Mouse (Mus musculus) neural tube, embryonic 14.5 days (tissue): ENCODE measurements around the gene Rcn3. TPM values are rescaled to one million over a fixed set of nuclear protein-coding genes. Genes with fewer than 3 reads are reported as not detected.
"Not testable (repeated sequence)": the region's sequence is repeated elsewhere in the genome, so short reads cannot be mapped to it uniquely, and the experiment has no call there.

Experiments
- ATAC-seq: fragments of 200-750 bp; cut with Nextera tagmentation; 2 replicates; pipeline ENCODE4 v1.8.0; 2017; ENCODE audit warnings: low read depth, mild to moderate bottlenecking, moderate TSS enrichment, moderate library complexity
- H3K27ac ChIP-seq: fragments of 300-500 bp; sonication (generic); 2 replicates; pipeline ENCODE4 v1.5.1; 2014; ENCODE audit warnings: low read depth, mild to moderate bottlenecking, control low read depth, low read length, moderate library complexity, mixed read lengths
- H3K27me3 ChIP-seq: fragments of 300-500 bp; sonication (generic); 2 replicates; pipeline ENCODE4 v1.6.1; 2014; ENCODE audit warnings: low read length; ENCODE audit not compliant: control insufficient read depth, insufficient read depth
- H3K36me3 ChIP-seq: fragments of 300-500 bp; sonication (generic); 2 replicates; pipeline ENCODE4 v1.6.1; 2014; ENCODE audit warnings: low read length, mixed read lengths; ENCODE audit not compliant: control insufficient read depth, insufficient read depth
- H3K4me1 ChIP-seq: fragments of 300-500 bp; sonication (generic); 2 replicates; pipeline ENCODE4 v1.6.1; 2014; ENCODE audit warnings: low read length; ENCODE audit not compliant: control insufficient read depth, insufficient read depth
- H3K4me2 ChIP-seq: fragments of 300-500 bp; sonication (generic); 2 replicates; pipeline ENCODE4 v1.6.1; 2014; ENCODE audit warnings: mild to moderate bottlenecking, low read depth, low read length, control low read depth
- H3K4me3 ChIP-seq: fragments of 300-500 bp; sonication (generic); 2 replicates; pipeline ENCODE4 v1.5.1; 2014; ENCODE audit warnings: low read depth, low read length, control low read depth, mixed read lengths
- H3K9ac ChIP-seq: fragments of 300-500 bp; sonication (generic); replicated peaks from 2 replicates; pipeline ENCODE4 v1.6.1; 2014; ENCODE audit warnings: low read depth, mild to moderate bottlenecking, control low read depth, low read length, mixed read lengths
- H3K9me3 ChIP-seq: fragments of 300-500 bp; sonication (generic); 2 replicates; pipeline ENCODE4 v1.6.1; 2016; ENCODE audit warnings: low read length; ENCODE audit not compliant: control insufficient read depth
- WGBS: fragments of 180-500 bp; shearing (Covaris S2); extraction: QIAGEN DNeasy Blood & Tissue Kit; methylation state at CpG from one replicate; pipeline ENCODE4 v1.1.7; 2014; 5-methylcytosine and 5-hydroxymethylcytosine counted together
- polyA plus RNA-seq: library from polyadenylated mRNA; unstranded; fragments of >200 nt; fragmentation: Nextera tagmentation; extraction: Ambion mirVana; gene quantifications from 2 replicates; pipeline ENCODE4 v1.2.1, GENCODE M21; 2014

The Rcn3 gene
- polyA plus RNA-seq, 1 experiment from 2014 or later = 23.7 TPM

DNA sequence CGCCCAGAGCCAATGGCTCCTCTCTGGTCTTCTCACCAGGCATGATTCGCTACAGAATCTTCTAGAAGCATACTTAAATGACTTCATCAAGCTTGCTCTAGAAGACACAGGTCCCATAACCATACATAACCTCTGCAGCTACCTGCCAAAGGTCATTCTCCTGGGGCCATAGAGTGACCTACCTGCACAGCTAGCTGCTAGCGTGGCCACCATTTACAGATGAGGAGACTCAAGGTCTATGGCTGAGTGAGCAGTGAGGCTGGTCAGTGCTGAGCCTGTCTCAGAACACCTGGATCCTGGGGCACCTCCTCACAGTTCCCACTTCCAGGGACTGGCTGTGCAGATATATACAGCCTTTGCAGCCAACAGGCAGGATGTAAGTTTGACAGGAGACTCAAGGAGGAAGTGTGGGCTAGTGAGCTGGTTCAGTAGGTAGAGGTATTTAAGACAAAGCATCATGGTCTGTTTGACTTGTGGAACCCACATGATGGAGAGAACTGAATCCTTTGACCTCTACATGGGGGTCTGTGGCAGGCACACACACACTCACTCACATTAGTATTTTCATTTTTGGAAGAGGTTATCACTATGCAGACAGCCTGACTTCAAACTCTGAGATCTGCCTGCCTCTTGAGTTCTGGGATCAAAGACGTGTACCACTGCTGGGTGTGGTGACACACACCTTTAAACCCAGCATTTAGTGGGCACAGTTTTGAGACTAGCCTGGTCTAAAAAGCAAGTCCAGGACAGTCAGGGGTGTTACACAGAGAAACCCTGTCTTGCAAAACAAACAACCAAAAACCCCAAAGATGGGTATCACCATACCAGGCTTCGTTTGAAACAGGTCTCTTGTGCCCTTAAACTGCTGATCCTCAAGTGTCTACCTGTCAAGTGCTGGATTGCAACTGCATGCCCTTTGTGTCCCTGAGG lies 28.0 kb upstream of the Rcn3 start:
- H3K9me3 ChIP-seq = no peaks in the 10 kb centered on the region
- no peak overlapping the region for H3K4me3 ChIP-seq
- 0 out of 2 replicates have a peak overlapping the region, but pooled peaks have one; percentile 10 for H3K27ac ChIP-seq
- H3K36me3 ChIP-seq = peaks cover 43% of the 10 kb centered on the region
- ATAC-seq = no peak
- 77% methylated on average over 5 of the region's 5 CpGs for WGBS
- no peaks in the 10 kb centered on the region for H3K27me3 ChIP-seq
- H3K4me1 ChIP-seq = peaks cover 12% of the 10 kb centered on the region
- H3K9ac ChIP-seq = no peak overlapping the region
- no peak overlapping the region for H3K4me2 ChIP-seq

DNA sequence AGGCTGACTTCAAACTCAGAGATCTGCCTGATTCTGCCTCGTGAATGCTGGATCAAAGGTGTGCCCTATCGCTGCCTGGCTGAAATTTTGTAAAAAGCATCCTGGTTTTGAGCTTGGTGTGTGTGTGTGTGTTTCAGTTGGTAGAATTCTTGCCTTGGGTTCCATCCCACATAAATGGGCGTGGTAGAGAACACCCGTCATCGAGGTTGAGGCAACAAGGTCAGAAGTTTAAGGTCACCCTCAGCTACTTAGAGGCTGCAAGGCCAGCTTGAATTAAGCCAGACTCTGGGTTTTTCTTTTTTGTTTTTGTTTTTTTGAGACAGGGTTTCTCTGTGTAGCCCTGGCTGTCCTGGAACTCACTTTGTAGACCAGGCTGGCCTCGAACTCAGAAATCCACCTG lies 26.3 kb upstream of the Rcn3 start:
- 93% methylated on average over 6 of the region's 6 CpGs for WGBS
- Histone ChIP-seq H3K4me2 (no peak overlapping the region), H3K9ac (no peak overlapping the region), H3K27me3 (no peaks in the 10 kb centered on the region), H3K36me3 (peaks cover 42% of the 10 kb centered on the region), H3K9me3 (no peaks in the 10 kb centered on the region), H3K4me3 (no peak overlapping the region), H3K27ac (no peak overlapping the region), H3K4me1 (peaks cover 9% of the 10 kb centered on the region)
- ATAC-seq = no peak

DNA sequence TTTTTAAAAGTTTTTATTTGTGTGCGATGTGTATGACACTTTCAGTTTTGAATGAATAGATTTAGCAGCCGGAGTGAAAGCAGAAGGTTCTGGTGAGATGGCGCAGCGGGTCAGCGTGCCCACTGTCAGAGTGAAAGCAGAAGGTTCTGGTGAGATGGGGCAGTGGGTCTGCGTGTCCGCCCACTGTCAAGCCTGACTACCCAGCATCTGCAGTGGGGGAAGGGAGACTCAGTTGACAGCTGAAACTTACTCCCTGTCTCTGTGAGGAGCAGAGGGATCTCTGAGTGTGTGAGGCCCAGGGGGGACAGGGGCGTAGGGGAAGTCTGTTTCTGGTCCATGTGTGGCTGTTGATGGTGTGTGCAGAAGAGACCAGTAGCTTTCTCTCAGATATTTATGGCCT lies 25.5 kb upstream of the Rcn3 start:
- no peak for ATAC-seq
- H3K9me3 ChIP-seq = no peaks in the 10 kb centered on the region
- peaks cover 38% of the 10 kb centered on the region for H3K36me3 ChIP-seq
- H3K4me1 ChIP-seq = 0 out of 2 replicates have a peak, but pooled peaks cover 3% of the 10 kb centered on the region
- H3K4me2 ChIP-seq = no peak overlapping the region
- no peak overlapping the region for H3K4me3 ChIP-seq
- H3K27ac ChIP-seq = no peak overlapping the region
- 85% methylated on average over 8 of the region's 8 CpGs for WGBS
- no peaks in the 10 kb centered on the region for H3K27me3 ChIP-seq
- H3K9ac ChIP-seq = no peak overlapping the region

- H3K27ac ChIP-seq = no peak overlapping the region
Observed at GRCm38 (mm10) chr7:45113476-45113875, 21.5 kb upstream of the Rcn3 start.

DNA sequence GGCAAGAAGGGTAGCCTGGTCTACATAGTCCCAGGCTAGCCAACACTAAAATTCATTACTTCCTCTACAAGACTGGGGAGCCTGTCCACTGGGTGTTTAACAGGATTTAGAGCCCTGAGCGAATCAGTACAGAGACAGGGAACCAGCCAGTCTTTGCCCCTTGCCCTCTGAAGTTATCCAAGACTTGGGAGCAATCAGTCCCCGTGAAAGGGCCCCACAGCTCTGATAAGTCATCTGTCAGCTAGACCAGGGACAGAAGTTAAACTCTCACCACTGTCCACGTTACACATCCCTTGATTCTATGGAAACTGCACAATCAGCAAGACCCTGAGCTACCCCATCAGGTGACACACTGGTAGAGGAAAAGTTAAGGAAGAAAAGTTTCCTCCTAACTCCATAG lies 20.5 kb upstream of the Rcn3 start:
- Histone ChIP-seq H3K9me3 (no peaks in the 10 kb centered on the region), H3K4me2 (no peak overlapping the region), H3K27ac (no peak overlapping the region), H3K4me3 (no peak overlapping the region), H3K36me3 (no peaks in the 10 kb centered on the region), H3K4me1 (no peaks in the 10 kb centered on the region), H3K9ac (no peak overlapping the region), H3K27me3 (no peaks in the 10 kb centered on the region)
- ATAC-seq = no peak
- 78% methylated on average over 3 of the region's 3 CpGs for WGBS

More at GRCm38 (mm10) chr7:45113476-45113875, 21.5 kb upstream of the Rcn3 start:
- 0 out of 2 replicates have a peak, but pooled peaks cover 4% of the 10 kb centered on the region for H3K36me3 ChIP-seq
- no peak overlapping the region for H3K4me3 ChIP-seq
- H3K9me3 ChIP-seq = no peaks in the 10 kb centered on the region
- H3K27me3 ChIP-seq = no peaks in the 10 kb centered on the region
- no peak overlapping the region for H3K4me2 ChIP-seq
- H3K4me1 ChIP-seq = no peaks in the 10 kb centered on the region
- ATAC-seq = no peak
- no peak overlapping the region for H3K9ac ChIP-seq
- 87% methylated on average over 2 of the region's 2 CpGs for WGBS

DNA sequence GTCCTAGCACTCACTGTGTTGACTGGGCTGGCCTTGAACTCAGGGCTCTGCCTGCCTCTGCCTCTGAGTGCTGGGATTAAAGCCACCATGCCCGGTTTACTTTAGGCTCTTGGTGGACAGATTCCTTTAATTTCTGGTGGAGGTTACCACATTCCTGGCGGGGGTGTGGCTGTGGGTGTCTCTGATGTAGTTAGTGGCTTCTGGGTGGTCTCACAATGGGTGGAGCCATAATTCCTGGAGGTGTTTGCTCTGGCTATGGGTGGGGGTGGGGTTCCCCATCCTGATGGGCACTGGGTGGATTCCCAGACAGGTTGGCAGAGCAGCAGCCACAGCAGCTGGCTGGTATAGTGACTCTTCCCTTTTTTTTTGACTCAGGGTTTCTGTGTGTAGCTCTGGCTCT lies 19.9 kb upstream of the Rcn3 start:
- Histone ChIP-seq H3K4me1 (no peaks in the 10 kb centered on the region), H3K9me3 (no peaks in the 10 kb centered on the region), H3K9ac (no peak overlapping the region), H3K27me3 (no peaks in the 10 kb centered on the region), H3K4me2 (no peak overlapping the region), H3K27ac (no peak overlapping the region), H3K36me3 (no peaks in the 10 kb centered on the region), H3K4me3 (no peak overlapping the region)
- ATAC-seq = no peak
- WGBS = 59% methylated on average over 2 of the region's 2 CpGs

DNA sequence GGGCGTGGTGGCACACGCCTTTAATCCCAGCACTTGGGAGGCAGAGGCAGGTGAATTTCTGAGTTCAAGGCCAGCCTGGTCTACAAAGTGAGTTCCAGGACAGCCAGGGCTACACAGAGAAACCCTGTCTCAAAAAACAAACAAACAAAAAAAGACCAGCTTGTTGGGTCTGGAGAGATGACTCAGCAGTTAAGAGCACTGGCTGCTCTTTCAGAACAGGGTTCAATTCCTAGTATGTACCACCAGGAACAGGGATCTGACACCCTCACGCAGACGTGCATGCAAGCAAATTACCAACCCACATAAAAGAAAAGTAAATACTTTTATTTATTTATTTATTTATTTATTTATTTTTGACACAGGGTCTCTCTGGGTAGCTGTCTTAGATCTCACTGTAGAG lies 18.1 kb upstream of the Rcn3 start:
- not testable (repeated sequence) for H3K9ac ChIP-seq, H3K4me2 ChIP-seq, H3K36me3 ChIP-seq, H3K4me1 ChIP-seq, H3K27ac ChIP-seq, H3K27me3 ChIP-seq, ATAC-seq, H3K4me3 ChIP-seq, H3K9me3 ChIP-seq
- WGBS = 87% methylated on average over 4 of the region's 4 CpGs

DNA sequence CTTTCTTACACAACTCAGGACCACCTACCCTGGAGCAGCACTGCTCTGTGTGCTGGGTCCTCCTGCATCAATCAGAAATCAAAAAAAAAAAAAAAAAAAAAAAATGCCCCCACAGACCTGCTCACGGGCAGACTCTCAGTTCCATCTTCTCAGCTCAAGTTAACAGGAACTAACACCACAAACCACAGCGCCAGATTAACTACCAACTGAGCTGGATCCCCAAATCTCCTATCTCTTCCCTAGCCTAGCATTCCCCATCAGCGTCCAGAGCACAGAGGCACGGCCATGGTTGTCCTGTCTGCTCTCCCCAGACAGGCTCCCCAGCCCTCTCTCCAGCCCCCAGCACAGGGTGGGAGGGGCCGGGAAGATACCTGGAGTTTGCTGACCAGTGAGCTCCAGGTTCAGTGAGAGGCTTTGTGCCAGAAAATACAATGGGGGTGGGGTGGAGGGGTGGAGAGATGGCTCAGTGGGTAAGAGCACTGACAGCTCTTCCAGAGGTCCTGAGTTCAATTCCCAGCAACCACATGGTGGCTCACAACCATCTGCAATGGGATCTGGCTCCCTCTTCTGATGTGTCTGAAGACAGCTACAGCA lies 15.1 kb upstream of the Rcn3 start:
- no peak overlapping the region for H3K4me3 ChIP-seq
- no peaks in the 10 kb centered on the region for H3K4me1 ChIP-seq
- no peak overlapping the region for H3K27ac ChIP-seq
- no peak overlapping the region for H3K4me2 ChIP-seq
- H3K27me3 ChIP-seq = no peaks in the 10 kb centered on the region
- H3K9ac ChIP-seq = no peak overlapping the region
- H3K36me3 ChIP-seq = no peaks in the 10 kb centered on the region
- H3K9me3 ChIP-seq = no peaks in the 10 kb centered on the region
- WGBS = 68% methylated on average over 5 of the region's 5 CpGs
- no peak for ATAC-seq

DNA sequence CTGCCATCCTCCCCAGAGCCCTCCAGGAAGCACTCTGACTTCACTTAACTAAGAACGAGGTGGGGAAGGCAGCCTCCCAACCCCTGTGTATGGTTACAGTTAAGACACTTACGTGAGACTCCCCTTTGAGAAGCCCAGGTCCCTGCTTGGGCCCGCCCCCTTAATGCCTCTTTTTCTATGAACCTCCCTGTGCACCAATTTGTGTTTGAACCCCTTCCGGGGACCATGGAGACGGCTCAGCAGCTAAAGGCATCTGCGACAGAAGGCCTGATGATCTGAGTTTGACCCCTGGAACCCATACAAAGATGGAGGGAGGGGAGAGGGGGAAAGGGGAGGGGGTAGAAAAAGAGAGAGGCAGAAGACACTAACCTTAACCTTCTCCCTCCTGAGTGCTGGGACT lies 14.4 kb upstream of the Rcn3 start:
- no peak overlapping the region for H3K4me2 ChIP-seq
- 19% methylated on average over 6 of the region's 6 CpGs for WGBS

More for the DNA sequence above, 14.4 kb upstream of the Rcn3 start:
- H3K9ac ChIP-seq = no peak overlapping the region
- no peak overlapping the region for H3K27ac ChIP-seq
- no peaks in the 10 kb centered on the region for H3K36me3 ChIP-seq
- no peak for ATAC-seq
- H3K4me1 ChIP-seq = no peaks in the 10 kb centered on the region
- H3K4me3 ChIP-seq = no peak overlapping the region
- H3K9me3 ChIP-seq = no peaks in the 10 kb centered on the region
- H3K27me3 ChIP-seq = no peaks in the 10 kb centered on the region
